12 mouse cellular contexts compared by ENCODE assay signal in the genomic region with DNA sequence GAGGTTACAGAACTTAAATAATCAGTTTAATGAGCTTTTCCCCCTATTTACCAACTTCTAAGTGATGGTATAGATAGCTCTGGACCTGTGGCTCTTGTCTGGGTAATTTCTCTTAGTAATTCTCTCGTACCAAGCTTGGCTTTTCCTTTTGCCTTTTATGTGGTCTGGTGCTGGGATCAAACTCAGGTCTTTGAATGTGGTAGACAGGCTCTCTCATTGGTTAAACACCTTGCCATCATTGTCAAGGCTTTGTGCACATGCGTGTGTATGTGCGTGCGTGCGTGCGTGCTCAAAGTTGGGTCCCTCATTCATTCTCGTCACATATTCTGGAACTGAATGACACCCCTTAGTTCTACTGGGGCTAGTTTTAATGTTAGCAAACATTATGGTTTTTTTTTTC.
"Had no signal": no experiment of that assay in that cellular context is flagged by ENCODE, and none has a peak within 500 bp of the region (broad histone marks: within the 10 kb centered on the region; RNA-seq: fewer than 3 reads in every experiment).

No protein-coding gene starts in this region.

- DNase-seq: retina, postnatal 1 day; right cerebral cortex, adult 18-20 months; right cerebral cortex, postnatal 14 days; right cerebral cortex, postnatal 25 days; right cerebral cortex, postnatal 4 days; spleen, adult 18-20 months; thymus, adult 18-20 months; thymus, adult 2 months; thymus, postnatal 14 days; thymus, postnatal 25 days; thymus, postnatal 36 days; thymus, postnatal 4 days had no signal
